Mouse (Mus musculus) cerebellum, postnatal 36 days (tissue): ENCODE results near the gene Metap1.

Source experiments
- DNase-seq, 2 experiments: peaks; one replicate each; pipeline ENCODE4 v3.0.0; 2021 to 2022; ENCODE audit warnings: mixed read lengths in 2 of 2

Gene Metap1

GRCm38 (mm10) chr3:138489327-138490033 lies at the start of gene Metap1:
TSS of gene Metap1 (minus strand) at chr3:138489515.
- DNase-seq: peak; percentile 92 to 97

GRCm38 (mm10) chr3:138536031-138536430 lies 46.7 kb upstream of the Metap1 start:
- no peak for DNase-seq

- DNase-seq: no peak
Observed at GRCm38 (mm10) chr3:138532764-138533163, 43.4 kb upstream of the Metap1 start.

GRCm38 (mm10) chr3:138531479-138532181 lies 42.3 kb upstream of the Metap1 start:
- DNase-seq: no peak

GRCm38 (mm10) chr3:138530578-138531478 lies 41.5 kb upstream of the Metap1 start:
- no peak for DNase-seq

GRCm38 (mm10) chr3:138528265-138528664 lies 39.0 kb upstream of the Metap1 start:
- no peak for DNase-seq

- DNase-seq: peak; percentile 67 to 71
Observed at GRCm38 (mm10) chr3:138527667-138528231, 38.4 kb upstream of the Metap1 start.

- DNase-seq: peak; percentile 96
Observed at GRCm38 (mm10) chr3:138526916-138527666, 37.8 kb upstream of the Metap1 start.

- DNase-seq: no peak
Observed at GRCm38 (mm10) chr3:138526073-138526915, 37.0 kb upstream of the Metap1 start, which contains the start of gene Eif4e. TSS of gene Eif4e (plus strand) at chr3:138526179.

- no peak for DNase-seq
Observed at GRCm38 (mm10) chr3:138525494-138525893, 36.2 kb upstream of the Metap1 start.

- no peak for DNase-seq
Observed at GRCm38 (mm10) chr3:138523956-138524355, 34.6 kb upstream of the Metap1 start.

- no peak for DNase-seq
Observed at GRCm38 (mm10) chr3:138519218-138519617, 29.9 kb upstream of the Metap1 start.

- no peak for DNase-seq
Observed at GRCm38 (mm10) chr3:138517881-138518280, 28.6 kb upstream of the Metap1 start.

- DNase-seq: no peak
Observed at GRCm38 (mm10) chr3:138515656-138516370, 26.5 kb upstream of the Metap1 start.

GRCm38 (mm10) chr3:138514749-138515148 lies 25.4 kb upstream of the Metap1 start:
- DNase-seq: no peak

- DNase-seq: no peak
Observed at GRCm38 (mm10) chr3:138513243-138513642, 23.9 kb upstream of the Metap1 start.

GRCm38 (mm10) chr3:138510471-138510870 lies 21.2 kb upstream of the Metap1 start:
- no peak for DNase-seq

GRCm38 (mm10) chr3:138509581-138509980 lies 20.3 kb upstream of the Metap1 start:
- no peak for DNase-seq

- peak; percentile 25 to 48 for DNase-seq
Observed at GRCm38 (mm10) chr3:138506749-138507148, 17.4 kb upstream of the Metap1 start.

GRCm38 (mm10) chr3:138503754-138504153 lies 14.4 kb upstream of the Metap1 start:
- no peak for DNase-seq
